Mouse (Mus musculus) adrenal gland, postnatal 14 days (tissue): ENCODE results near the gene Jsrp1. TPM values are rescaled to one million over a fixed set of nuclear protein-coding genes. Genes with fewer than 3 reads are reported as not detected.
A peak's percentile ranks its signal among the peaks of the same experiment; 100 is the strongest.

Experiments
- DNase-seq: peaks from one replicate; pipeline ENCODE4 v3.0.0; 2021; ENCODE audit warnings: mixed read lengths
- total RNA-seq: library from RNA; stranded (reverse); gene quantifications from 2 replicates; pipeline ENCODE4 v1.2.3, GENCODE M21; 2021

Gene Jsrp1
- total RNA-seq, 1 experiment from 2014 or later, result 3.1 TPM

DNA sequence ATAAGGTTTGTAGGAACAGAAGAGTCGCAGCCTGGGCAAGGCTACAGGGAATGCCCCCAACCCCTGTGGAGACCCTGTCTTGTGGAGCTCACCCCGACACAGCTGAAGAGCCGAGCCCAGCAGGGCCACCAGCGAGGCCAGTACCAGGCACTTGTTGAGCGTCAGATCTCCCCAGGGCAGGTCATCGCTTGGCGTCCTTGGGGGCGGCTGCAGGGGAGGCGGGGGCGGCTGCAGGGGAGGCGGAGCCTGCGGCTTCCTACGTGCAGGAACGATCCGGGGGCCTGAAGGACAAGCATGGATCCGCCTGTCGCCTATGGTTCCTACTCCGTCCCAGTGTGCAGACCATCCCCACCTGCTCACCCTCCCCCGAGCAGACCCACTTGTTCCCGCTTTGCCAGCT is 3.2 kb downstream of the Jsrp1 start:
- peak; percentile 80 for DNase-seq

- DNase-seq, result peak; percentile 6
Measured at GRCm38 (mm10) chr10:80808985-80809632, 4.2 kb downstream of the Jsrp1 start.

DNA sequence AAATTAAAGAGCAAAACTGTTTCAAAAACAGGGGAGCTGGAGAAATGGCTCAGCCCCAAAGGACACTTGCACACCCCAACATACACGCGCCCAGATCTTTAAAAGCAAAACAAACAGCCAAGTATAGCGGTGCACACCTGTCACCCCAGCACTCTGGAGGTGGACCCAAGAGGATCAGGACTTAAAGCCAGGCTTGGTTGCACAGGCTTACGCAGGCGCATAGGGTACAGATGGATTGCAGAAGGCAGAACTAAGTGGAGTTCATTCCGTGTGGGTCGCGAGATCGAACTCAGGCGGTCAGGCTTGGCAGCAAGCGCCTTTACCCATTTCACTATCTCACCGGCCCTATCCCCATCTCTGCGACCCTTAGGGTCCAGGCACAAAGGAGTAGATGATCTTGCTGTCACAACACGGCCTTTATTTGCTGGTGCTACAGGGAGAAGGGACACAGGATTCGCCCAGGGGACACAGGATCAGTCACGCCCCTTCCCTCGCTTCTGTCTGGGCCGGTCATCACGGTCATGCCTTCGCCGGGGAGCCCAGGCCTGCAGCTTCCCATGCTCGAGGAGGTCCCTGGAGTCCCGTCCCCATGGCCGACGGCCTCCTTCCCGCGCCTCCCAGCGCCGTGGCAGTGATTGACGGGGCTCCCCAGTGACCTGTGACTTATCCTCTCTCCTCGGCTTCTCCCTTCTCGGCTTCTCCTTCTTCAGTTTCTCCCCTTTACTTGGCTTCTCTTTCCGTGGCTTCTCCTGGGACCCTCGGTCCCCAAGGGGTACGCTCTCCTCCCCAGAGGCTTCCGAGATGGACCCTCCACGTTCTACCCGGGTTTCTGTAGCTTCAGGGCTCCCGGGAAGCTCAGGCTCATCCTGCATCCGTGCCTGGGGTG is 5.0 kb downstream of the Jsrp1 start:
- peak; percentile 40 for DNase-seq

GRCm38 (mm10) chr10:80807057-80807627 is 6.2 kb downstream of the Jsrp1 start:
- peak; percentile 84 for DNase-seq

- no peak for DNase-seq
Measured at GRCm38 (mm10) chr10:80806341-80807056, 6.8 kb downstream of the Jsrp1 start.

- DNase-seq, result peak; percentile 90
Measured at GRCm38 (mm10) chr10:80805925-80806324, 7.4 kb downstream of the Jsrp1 start.

DNA sequence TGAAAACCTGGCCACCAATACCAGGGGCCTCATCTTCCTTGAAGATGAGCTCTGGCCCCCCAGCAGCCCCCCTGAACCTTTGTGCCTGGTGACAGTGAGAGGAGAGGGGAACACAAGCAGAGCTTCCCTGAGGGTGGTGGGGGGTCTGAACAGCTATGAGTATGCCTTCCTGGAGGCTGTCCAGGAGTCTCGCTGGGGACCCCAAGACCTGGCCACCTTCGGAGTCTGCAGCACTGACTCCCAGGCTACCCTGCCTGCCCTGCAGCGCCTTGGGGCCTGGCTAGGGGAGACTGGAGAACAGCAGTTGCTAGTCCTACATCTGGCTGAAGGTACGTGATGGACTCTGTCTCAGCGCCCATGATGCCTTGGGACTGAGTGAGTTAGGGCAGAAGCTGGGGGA is 8.0 kb downstream of the Jsrp1 start:
- DNase-seq, result no peak

DNA sequence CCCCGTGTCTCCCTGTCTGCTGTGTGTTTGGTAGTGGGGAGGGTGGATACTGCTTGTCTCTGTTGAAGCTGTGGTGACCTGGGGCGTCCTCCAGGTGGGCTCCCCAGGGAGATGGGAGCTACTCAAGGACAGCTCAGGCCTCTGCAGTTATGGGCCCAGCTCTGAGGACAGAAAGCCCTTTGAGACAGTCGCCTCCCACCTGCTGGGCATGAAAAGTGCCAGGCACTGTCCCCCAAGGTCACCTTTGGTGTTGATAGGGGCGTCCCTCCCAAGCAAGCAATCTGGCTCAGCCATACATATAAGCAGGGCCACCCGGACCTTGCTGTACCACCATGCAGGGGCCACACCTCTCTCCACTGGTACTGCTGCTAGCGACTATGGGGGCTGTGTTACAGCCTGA is 8.4 kb downstream of the Jsrp1 start, which contains the start of gene Amh:
Gene Amh (plus strand): TSS at position 328 of the 400 bp plus-strand sequence.
- DNase-seq, result no peak

- no peak for DNase-seq
Measured at GRCm38 (mm10) chr10:80804340-80804739, 9.0 kb downstream of the Jsrp1 start.

- DNase-seq, result no peak
Measured at GRCm38 (mm10) chr10:80802996-80803395, 10.3 kb downstream of the Jsrp1 start.

- no peak for DNase-seq
Measured at GRCm38 (mm10) chr10:80802204-80802912, 10.9 kb downstream of the Jsrp1 start.

DNA sequence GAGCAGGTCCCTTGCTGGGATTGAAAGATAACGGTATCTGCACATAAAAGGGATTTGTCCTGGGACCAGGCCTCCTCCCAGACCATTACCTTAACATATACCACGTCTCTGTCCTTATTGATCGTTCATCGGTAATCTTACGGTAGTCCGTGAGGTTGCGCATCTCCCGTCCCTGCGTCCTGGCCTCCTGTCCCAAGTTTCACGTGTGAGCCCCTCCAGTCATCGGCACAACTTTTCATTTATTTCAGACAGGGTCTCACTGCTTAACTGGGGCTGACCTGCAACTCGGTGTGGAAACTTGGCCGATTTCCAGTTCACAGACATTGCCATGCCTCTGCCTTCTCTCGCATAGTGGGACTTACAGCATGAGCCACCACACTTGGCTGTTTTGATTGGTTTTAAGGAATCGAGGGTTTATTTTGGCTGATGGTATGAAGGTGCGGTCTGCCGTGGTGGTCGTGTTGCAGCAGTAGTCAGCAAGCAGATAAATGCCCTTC is 14.2 kb downstream of the Jsrp1 start:
- no peak for DNase-seq

- peak; percentile 96 for DNase-seq
Measured at GRCm38 (mm10) chr10:80798150-80799006, 14.9 kb downstream of the Jsrp1 start, which contains the start of the genes Sf3a2 and Plekhj1. Gene Sf3a2, plus strand, starts transcription at chr10:80798198. Gene Plekhj1, minus strand, starts transcription at chr10:80798626.

DNA sequence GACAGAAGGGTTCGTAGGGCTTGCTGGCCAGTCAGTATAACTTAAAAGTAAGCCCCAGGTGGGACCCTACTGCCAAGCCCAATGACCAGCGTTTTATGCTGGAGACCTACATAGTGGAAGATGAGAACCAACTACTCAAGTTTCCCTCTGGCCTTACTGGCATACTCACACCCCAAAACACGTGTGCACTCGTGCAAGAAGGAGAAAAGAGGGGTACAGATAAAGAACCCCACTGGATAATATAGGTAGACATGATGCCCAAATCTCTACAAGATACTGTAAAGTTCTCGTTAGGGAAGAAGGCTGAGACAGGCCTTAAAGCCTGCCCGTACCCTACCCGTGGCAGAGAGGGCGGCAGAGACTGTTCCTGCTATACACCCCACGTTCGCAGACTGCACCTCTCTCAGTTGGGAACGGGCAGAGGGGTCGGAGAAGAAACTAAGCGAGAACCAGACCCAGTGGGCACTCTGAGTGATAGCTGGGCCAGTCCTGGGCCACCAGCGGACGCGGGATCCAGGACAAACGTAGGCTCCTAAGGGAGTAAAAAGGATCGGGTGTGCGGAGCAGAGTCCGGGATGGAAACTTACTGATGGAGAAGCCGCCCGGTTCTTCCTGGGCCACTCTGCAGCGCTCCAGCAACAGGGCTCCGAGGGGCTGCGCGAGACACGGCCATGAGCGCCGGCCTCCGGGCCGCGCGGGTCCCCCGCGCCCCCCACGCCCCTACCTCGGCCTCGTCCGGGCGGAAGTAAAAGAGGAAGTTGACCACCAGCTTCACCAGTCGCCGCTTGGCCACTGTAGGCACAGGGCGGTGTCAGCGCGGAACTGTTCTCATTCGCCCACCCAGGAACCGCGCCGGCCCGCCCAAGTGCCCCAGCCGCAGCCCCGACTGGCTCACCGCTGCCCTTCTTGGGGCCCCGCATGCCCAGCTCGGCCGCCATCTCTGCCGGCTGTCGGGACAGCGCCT is 15.8 kb downstream of the Jsrp1 start:
- DNase-seq, result no peak

DNA sequence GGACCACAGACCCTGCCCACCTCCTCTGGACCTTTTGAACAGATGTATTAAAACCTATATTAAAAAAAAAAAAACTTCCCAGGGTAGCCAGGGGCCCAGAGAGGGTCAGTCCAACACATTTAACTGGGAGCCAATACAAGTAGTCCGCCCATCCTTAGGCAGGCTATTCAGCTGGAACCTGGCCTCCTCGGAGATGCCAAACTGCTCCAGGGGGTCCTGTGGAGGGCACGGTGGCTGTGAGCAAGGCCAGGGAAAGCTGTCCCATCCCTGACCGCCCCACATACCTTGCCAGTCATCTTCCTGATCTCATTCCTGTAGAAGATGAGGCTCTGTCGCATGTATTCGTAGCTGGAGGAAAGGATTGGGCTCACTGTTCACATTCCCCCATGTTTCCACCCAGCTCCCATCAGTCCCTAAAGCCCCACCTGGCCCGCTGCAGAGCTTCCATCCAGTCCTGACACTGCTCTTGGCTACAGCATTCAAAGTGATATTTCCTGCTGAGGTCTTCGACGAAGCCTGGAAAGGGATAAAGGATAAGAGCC is 16.9 kb downstream of the Jsrp1 start:
- no peak for DNase-seq

DNA sequence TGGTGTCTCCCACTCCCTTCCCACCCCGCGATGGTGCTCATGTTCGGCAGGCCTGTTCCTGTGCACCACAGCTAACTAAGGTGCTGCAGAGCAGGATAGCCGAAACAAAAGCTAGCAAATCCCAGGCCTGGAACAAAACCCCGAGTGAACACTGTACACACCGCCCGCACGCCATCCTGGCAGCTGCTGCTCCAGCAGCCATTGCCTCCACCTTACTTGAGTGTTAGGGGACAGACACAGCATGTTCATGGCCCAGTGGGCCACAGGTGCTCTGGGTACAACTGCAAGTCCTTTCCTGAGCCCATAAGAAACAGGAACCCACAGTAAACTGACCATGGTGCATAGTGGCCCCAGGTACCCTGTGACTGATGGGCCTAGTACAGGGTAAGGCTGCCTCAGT is 18.5 kb downstream of the Jsrp1 start:
- no peak for DNase-seq

DNA sequence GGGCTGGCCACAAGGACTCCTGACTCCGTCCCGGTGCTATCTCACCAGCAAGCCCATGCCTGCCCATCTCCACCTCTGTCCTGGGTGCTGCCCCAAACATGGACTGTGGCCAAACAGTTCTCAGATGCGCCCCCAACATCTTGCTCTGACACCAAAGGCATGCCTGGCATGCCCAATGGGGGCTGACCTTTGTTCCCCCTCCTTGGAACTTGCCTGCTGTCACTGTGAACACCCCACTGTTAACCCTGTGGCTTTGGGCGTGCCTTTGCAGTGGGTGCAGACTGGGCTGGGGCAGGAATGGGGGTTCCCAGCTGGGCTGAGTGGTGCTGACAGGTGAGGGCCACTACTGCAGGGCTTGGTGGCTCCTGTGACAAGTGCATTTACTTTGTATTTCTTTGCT is 19.5 kb downstream of the Jsrp1 start:
- no peak for DNase-seq

GRCm38 (mm10) chr10:80793033-80793784 is 20.1 kb downstream of the Jsrp1 start:
- DNase-seq, result no peak
